Mouse (Mus musculus) C2C12 (cell line): ENCODE data around the gene Ssx2ip.

Source experiments
- CEBPB ChIP-seq: IDR thresholded peaks from one replicate; pipeline ENCODE4 v1.6.1; 2011; ENCODE audit warnings: low read depth, mild to moderate bottlenecking, control low read depth, moderate library complexity
- CTCF ChIP-seq: IDR thresholded peaks from one replicate; pipeline ENCODE4 v1.5.1; 2011; ENCODE audit not compliant: control insufficient read depth, insufficient read depth, insufficient read length
- MYOD1 ChIP-seq: IDR thresholded peaks from one replicate; pipeline ENCODE4 v1.6.1; 2011; ENCODE audit warnings: low read depth; ENCODE audit not compliant: control insufficient read depth, insufficient read length
- USF1 ChIP-seq: IDR thresholded peaks from one replicate; pipeline ENCODE4 v1.6.1; 2011; ENCODE audit warnings: low read depth, mild to moderate bottlenecking, control low read depth, moderate library complexity

DNA sequence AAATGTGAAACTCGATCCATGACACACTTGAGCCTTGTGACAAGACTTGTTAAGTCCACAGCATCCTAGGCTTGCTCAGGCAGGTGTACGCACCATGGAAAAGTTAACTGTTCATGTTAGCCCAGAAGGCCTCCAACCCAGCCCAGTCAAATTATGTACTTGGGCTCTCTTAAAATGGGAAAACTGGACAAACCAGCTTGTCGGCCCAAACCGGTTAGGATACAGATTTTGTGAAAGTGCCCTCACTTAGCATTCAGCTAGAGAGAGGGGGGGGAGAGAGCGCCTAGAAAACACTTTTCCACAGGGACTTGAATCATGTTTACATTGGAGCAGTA, 1.5 kb downstream of the Ssx2ip start:
- TF ChIP-seq MYOD1 (no peak), CEBPB (no peak), CTCF (no peak), USF1 (no peak)
